Mouse (Mus musculus) T-helper 2 cell (primary cell): ENCODE data around the gene Mest.

Source experiments
- in situ Hi-C: fragments of 300-600 bp; cut with MboI, MseI; formaldehyde crosslinking; loops from one replicate; pipeline ENCODE4 v1.15.1; 2025; ENCODE audit warnings: high pct_unique_total_duplicates

Mest gene

DNA sequence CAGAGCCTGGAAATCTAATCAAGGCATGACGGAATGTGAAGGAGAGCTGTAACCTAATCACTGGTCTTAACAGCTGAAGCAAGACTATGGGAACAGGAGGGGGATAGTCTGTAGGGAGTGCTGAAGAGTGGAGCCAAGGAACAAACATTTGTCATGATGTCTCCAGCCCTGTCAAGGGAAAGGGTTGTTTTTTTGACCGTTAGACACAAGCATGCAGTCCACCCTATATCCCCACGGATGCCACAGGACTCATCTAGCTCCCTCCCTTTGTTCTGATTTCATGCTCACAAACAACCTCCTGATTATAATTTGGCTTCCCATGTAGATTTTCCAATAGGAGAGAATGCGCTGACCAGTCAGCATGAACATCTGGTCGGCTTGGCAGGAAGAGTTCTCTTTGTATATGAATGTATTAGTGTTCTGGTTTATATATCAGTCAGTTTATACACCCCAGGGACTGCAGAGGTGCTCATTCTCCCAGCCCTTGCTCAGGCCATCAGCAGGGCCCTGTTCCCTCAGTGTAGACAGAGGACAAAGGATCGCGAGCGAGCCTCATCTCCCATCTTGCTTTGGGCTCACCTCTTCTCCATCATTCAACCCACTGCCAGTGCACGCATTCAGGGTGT lies 19.3 kb upstream of the Mest start:
- in situ Hi-C loops = no loop called here

DNA sequence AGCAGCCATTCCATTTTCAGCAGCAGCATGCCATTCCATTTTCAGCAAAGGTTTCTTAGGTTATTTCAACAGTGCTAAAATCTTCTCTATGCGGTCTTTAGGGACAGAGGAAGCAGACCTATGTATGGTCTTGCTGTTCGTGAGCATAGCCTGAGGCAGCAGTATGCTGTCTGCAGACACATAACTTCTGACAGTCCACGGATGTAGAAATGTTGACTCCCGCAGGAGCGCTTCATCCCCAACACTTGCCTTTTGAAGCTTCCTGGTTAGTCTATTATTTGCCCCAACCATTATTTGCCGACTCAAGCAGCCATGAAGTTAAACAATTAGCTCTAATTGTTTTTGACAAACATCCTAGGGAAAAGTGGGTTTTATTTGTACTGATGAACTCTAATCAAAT lies 14.2 kb upstream of the Mest start:
- in situ Hi-C loops = no loop called here

DNA sequence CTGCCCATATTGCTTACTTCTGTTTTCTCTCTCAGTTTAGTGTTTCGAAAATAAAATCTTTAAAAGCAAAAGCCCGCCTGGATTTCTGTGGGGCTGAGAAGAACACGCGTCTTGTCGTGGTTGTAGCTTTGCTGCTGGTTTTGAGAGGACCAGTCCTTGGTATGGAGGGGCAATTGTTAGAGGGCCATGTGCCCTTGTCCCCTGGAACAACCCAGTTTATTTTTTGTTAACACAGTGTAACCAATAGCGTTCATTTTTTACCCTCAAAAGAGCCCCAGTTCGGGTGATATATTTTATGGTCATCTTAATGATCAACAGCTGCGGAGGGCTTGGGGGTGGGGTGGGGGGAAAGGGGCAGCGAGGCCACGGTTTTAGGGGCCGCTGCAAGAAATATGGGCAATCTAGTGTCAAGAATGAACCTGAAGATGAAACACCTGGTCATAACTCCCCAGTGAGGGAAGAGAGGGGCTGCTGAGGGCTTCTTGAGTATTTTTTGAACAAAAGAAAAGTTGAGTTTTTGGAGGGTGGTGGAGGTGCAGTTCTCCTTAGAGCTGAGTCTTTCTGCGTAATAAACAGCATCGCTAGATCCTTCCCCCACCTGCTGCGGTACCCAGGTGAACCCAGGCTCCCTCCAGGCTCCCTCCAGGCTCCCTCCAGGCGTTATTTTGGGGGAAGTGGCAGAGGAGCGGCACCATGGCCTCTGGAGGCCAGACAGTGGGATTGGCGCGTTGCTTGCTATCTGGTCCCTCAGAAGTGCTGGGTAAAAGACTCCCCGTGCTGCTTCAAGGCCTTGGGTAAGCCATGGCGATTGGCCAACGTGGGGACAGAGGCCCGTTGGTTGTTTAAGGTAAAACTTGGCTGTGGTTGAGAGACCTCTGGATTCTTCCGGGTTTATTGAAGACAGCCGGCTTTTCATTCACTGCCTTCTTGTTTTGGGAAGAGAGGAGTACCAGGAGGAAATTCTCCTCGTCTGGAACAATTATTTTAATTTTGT lies 12.7 kb upstream of the Mest start:
- in situ Hi-C loops = loop anchor here (10.0 kb wide), 1 partner anchor 286 kb away; no protein-coding TSS in a partner anchor

DNA sequence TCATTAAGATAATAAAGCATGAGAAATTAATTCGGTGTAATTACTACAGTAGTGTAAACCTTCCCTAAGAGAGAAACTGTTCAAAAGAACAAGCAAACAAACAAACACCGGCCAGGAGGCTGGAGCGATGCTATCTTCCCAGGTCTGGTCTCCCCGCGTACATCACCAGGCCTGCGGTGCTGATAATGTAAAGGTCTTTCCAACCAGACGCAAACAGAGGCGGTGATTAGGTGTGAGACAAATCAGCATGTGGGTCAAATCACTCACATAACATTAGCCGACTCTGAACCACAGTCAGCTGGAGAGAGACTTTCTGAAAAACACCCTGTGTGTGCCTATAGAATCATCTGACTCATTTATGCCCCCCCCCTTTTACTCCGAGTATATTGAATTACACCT lies 12.0 kb upstream of the Mest start:
- in situ Hi-C loops = loop anchor here (10.0 kb wide), 1 partner anchor 287 kb away; no protein-coding TSS in a partner anchor

DNA sequence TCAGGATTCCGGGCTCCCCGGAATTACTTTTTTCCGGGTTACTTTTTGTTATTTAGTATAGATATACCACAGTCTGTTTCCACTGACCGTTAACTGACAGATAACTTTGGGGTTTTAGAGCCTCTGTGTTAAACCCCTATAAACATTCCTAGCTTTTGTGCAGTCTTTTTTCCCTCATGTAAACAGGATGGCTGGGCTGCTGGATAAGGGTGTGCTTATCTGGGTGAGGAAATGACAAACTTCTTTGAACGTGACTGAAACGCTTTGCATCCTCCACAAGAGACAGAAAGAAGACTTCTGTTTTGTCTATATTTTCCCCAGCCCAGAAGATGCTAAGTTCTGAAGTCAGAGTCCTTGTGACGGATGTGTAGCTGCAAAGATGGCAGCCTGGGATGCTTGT lies 10.9 kb upstream of the Mest start:
- in situ Hi-C loops = loop anchor here (10.0 kb wide), 1 partner anchor 288 kb away; no protein-coding TSS in a partner anchor

DNA sequence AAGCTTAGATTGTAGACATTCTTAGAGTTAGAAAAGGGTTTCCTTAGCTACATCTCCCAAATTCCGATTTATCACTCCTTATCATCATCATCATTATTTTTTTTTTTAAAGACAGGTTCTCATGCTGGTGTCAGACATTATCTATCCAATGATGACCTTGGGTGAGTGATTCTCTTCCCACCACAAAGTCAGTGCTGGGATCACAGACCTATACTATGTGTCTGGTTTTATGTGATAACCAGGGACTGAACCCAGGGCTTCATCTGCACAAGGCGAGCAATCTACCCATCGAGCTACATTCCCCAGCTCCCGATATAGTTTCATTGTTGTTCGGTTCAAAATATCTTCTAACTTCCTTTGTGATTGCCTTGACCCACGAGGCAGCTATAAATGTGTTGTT lies 9.9 kb upstream of the Mest start:
- in situ Hi-C loops = loop anchor here (10.0 kb wide), 1 partner anchor 289 kb away; no protein-coding TSS in a partner anchor

DNA sequence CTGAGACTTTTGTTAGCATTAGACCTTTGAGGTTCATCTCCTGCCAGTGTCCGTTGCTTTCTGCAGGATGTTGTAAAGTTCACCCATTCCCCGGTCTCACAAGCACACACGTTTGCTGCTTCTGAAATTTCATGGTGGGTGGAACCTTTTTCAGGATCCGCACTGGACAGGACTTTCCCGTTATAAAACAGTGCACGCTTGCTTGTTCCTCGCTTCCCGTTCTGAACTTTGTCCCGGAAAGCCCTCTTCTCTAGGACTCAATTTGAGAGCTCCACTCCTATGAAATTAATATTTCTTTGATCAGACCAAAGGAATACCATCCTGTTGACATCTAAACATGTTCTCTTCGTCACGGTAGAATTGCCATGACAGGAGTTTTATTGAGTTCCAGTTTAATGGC lies 9.5 kb upstream of the Mest start:
- in situ Hi-C loops = loop anchor here (10.0 kb wide), 1 partner anchor 289 kb away; no protein-coding TSS in a partner anchor

DNA sequence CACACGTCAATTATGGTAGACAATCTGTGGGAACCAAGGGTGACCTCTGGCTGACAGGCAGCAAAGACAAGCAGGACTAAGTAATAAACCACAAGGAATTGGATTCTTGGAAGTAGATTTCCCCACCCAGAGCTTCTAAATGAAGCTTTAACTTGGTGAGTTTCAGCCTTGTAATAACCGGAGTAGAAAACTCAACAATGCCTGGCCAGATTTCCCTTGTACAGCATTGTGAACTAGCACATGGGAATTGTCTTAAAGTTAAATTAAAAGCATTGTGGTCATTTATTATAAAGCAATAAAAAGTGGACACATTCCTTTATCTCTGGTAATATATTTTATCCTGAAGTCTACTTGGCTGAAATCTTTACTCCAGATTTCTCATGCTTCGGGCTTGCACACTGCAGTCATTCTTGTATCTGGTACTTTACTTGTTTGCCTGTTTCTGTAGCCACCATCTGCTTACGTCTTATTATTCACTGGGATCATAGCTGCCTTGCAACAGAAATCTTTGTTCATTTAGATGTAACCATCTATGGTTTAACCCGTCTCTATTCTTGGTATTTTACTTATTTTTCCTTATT lies 8.4 kb upstream of the Mest start:
- in situ Hi-C loops = loop anchor here (10.0 kb wide), 1 partner anchor 290 kb away; no protein-coding TSS in a partner anchor

DNA sequence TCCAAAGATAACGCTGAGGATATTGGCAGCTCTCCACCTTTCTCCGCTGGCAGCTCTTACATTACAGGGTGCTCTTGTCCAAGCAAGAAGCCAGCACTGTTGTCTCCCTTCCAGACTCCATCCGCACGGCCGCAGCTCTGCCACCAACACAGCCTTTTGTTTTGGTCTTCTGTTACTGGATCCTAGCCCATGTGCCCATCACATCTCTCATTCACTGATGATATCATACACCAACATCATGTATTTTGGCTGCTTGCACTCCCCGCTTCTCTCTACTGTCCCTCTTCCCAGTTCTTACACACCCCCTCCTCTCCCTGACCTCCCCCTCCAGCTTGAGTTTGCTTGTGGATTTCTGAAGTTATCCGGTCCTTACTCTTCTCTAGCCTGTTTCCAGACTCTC lies 6.6 kb upstream of the Mest start:
- in situ Hi-C loops = loop anchor here (10.0 kb wide), 1 partner anchor 292 kb away; no protein-coding TSS in a partner anchor

DNA sequence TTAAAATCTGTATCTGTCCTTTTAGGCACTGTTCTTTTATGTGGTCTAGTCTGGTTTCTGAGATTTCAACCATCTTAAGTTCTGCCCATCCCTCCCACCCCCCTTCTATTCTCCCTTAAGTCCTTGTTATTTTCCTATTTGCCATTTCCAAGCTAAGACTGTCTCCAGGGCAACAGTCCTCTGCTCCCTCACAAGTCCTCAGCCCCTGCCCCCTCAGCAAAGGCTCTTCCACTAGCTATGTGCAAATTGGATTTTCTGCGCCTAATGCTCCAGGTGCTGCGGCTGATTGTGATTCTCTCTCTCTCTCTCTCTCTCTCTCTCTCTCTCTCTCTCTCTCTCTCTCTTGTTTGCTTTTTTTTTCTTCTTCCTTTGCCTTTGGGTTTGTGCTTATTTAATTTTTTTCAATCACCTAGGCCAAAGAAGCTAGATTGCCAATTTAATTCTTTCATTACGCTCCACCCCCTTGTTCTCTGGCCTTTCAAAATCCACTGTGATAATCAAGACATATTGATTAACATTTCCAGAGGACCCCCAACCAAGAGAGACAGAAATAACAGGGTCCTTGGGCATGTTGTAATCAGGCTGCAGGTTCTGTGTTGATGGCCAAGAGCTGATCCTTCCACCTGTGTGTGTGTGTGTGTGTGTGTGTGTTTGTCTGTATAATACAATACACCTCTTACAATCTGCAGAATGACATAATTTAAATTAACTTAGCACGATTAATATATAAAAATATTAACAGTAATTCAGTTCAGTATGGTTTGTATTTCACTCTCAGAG lies 772 bp upstream of the Mest start:
- in situ Hi-C loops = no loop called here

DNA sequence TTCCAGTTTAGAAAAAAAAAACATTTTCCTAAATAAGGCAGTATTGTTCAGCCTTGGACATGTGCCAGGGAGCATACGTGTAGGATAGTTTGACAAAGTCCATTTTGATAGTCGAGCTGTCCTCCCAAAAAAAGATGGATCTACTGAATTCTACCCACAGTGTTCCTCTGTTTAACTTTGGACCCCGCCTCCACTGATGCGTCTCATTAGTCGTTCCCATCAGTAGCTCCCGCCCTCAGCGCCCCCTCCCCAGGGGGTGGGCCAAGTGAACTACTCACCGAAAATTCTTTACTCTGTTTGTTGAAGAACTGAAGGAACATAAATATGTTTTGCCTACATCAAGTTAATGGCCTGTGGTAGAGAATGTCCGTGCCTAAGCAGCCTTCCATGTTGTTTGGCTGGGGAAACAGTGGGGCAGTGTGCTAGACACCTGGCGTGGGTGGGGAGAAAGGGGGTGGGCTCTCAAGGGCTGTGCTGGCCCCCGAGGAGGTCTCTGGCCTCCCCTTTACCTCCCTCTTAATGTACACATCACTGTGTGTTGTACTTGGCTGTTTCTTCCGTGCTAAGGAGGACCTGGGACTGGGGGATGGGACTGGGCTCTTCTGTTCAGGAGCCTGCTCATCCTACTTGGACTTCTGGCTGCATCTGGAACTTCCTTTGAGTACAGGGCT lies 7.1 kb downstream of the Mest start:
- in situ Hi-C loops = loop anchor here (10.0 kb wide), 2 partner anchors 206 to 254 kb away; no protein-coding TSS in a partner anchor

DNA sequence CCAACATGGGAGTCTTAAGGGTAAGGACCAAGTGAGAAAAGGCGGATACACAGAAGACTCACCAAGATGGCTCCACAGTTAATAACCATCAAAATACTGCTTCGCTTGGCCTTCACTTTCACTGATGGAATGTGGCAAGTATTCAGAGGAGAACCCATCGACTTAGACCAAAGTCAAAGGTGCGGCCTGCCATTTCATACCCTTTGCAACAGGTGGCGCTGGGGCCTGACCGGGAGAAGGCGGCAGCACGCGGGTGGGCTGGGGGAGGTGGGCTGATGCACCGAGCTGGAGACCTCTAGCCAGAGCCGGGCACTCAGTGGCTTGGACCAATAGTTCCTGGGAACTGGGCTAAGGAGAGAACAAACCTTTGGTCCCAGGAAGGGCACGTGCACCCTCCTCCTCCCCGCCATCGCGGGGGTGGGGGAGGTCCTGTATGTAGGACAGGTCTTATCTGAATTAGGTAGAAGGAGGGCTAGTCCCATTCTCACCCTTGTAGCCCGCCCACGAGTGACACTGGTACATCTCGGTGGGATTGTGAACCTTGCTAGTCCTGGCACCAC lies 9.3 kb downstream of the Mest start:
- in situ Hi-C loops = loop anchor here (10.0 kb wide), 2 partner anchors 208 to 252 kb away; no protein-coding TSS in a partner anchor

DNA sequence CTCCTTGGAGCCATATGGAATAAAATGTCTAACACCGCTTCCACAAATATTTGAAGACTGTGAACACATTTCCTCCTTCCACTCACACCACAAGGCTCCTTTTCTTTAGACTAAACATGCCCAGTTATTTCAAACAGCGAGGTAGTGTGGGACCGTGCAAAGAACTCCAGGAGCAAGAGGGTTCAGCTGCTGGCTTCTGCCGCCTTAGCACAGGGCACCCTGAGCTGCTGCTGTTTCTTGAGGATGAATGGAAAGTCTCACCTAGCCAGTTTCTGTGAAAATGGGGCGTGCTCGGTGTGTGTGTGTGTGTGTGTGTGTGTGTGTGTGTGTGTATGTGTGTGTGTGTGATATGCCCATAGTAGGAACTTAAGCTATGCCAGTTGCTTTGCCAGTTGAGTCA lies 11.1 kb downstream of the Mest start:
- in situ Hi-C loops = loop anchor here (10.0 kb wide), 2 partner anchors 210 to 250 kb away; no protein-coding TSS in a partner anchor

DNA sequence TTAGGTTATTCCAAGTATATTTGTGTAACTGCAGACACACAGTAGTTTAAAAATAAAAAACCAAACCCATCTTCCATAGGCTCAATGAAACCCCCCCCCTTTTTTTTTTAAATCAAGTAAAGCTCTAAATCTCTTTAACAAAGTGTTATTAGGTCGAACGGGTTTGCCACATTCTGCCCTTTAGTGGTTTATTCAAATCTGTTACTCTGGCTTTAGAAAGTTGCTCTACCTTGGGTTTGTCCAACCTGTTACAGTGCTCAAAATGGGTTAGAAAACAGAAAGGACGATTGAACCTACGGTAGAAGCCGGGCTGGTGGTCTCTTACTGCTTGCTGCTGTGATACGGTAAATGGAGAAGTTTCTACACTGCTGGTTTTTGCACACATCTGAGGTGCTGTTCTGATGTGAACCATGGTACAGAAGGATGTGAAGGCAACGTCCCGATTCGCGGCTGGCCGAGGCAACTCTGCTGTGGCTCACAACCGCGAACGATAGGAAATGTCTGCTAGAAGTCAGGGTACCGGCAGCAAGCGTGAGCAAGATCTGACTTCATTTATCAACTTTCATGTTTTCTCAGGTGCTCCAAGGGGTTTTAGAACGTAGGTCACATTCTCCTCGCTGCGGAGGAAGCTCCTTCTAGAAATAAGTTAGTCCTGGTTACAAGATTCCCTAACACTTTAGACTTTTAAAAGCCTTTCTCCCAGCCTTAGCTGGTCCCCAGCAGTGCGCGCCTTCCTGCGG lies 11.8 kb downstream of the Mest start:
- in situ Hi-C loops = loop anchor here (10.0 kb wide), 2 partner anchors 210 to 250 kb away; no protein-coding TSS in a partner anchor

DNA sequence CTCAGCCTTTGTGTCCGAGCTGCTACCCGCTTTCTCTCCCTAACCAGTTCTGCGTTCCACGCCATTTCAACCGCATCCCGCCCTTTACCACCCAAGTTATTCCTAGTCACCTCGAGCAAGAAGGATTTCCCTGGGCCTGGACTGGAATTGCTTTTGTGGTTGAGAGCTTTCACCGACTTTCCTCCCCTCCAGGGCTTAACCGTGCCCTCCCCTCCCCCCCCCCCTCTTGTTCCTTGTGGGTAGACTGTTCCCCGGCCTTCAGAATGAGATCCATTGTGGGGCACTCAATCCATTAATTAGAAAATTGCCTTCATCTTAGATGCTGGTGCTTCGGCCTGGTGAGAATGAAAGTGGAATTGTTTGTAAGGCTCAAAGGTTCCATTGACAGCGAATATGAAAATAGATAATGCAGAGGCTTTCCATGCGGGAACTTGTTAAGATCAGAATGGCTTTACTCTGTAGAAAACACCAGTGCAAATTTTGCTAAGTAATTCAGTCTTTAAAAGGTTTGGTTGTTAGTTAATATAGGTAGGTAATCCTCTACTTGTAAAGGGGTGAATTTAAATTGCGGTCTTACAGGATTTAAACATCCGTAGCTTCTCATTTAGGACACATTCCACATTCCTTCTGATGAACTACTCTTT lies 12.5 kb downstream of the Mest start:
- in situ Hi-C loops = loop anchor here (10.0 kb wide), 2 partner anchors 211 to 249 kb away; no protein-coding TSS in a partner anchor

DNA sequence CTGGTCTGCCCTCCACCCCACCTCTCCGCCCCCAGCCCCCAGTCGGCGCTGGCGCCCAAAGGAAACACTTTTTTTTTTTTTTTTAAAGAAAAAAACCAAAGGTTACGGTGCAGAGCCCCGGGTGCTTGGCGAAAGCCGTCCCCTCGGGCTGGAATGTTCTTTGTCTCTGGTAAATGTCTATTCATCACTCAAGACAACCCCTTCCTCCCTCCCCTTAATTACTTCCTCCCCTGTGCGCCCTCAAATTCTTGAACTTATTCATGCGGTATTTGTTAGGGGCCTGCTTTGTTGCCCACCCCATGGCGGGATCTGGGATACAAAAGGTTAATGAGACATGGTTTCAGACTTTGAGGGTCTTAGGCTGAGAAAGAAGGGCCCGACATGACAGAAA lies 13.0 kb downstream of the Mest start:
- in situ Hi-C loops = loop anchor here (10.0 kb wide), 2 partner anchors 212 to 248 kb away; no protein-coding TSS in a partner anchor

DNA sequence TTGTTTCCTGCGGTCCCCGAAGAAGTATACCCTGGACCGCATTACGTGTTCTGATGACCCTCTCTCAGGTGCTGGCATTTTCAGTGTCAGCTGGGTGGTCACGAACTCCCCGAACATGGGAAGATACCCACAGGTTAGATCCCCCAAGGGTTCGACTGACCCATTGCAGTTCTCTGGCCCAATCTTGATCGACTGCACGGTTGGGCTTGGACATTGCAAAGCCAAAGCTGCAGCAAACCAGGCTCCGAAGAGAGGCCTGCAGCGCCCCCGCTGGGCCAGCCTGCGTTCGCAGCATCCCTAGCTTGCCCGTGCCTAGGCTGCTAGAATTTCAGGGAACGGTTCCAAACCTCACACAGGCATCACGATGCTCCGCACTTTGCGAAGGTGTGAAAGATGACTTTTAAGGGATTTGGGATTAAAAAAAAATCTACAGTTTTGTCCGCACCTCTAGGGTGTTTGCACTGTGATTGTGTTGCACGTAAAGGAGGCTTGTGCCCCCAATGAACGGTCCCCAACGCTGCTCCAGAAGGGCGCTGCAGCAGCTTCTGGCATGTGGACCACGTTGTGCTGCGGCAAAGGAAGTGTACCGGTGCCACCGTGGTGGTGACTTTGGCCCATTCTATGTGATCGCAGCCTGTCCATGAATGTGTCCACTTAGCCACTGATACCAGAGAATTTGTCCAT lies 13.7 kb downstream of the Mest start:
- in situ Hi-C loops = loop anchor here (10.0 kb wide), 2 partner anchors 212 to 248 kb away; no protein-coding TSS in a partner anchor
